Mouse (Mus musculus) myocyte (in vitro differentiated cells): ENCODE results near the gene Dnajc3.

ENCODE experiments used
- POLR2A ChIP-seq: IDR thresholded peaks from one replicate; pipeline ENCODE4 v1.6.1; 2011; ENCODE audit warnings: low read depth, mild to moderate bottlenecking, control low read depth, moderate library complexity; ENCODE audit not compliant: insufficient read length
- REST ChIP-seq: IDR thresholded peaks from one replicate; pipeline ENCODE4 v1.6.1; 2011; ENCODE audit warnings: mild to moderate bottlenecking, control low read depth, moderate library complexity; ENCODE audit not compliant: insufficient read depth, insufficient read length
- SRF ChIP-seq: IDR thresholded peaks from one replicate; pipeline ENCODE4 v1.6.1; 2011; ENCODE audit warnings: low read depth; ENCODE audit not compliant: control insufficient read depth, insufficient read length

DNA sequence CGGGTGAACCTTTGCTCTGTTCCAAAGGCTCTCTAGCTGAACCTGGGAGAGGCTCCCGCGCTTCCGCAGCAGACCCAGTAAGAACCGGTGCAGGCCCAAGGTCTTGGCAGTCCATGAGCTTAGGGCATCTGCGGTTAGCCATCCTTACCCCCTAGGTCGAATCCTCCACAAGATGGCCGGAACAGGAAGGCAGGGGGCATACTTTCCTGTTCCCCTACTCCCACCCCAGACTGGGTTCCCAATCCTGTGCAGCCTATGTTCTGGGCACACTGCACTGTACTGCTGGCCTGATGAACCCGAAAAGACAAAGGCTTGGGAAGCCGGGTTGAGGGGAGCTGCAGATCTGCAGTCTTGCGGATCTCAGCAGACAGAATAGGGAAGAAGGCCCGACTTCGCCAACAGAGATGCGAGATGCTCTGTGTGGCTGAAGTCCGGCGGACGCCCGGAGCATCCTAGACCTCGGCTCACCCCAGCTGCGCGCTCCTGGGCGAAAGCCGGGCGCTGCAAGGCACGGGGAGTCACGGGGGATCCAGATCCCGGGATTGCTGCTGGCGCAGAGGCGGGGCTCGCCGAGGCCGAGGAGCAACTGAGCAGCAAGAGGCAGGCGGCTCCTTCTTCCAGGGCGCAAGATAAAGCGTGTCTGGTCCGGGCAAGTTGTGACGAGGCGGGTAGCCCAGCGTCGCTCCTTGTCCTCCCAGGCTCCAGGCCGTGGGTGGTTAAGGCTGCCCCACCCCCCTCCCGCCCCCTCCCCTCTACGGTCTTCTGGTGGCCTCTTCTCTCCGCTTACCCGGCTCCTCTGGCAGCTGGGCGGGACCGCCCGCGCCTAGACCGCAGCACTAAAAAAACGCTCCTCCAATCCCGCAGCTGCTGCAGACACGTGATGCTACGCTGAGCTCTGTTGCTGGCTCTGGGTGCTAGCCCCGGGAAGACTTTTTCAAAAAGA, 12.8 kb upstream of the Dnajc3 start, which contains the start of gene Dzip1:
- peak; percentile 53 for TF ChIP-seq POLR2A
- no peak for TF ChIP-seq REST
- TF ChIP-seq SRF: no peak
